Mouse (Mus musculus) mesoderm, embryonic 11.5 days (tissue): Measurements from ENCODE around the gene Baiap3.

Experiments
- DNase-seq: peaks from one replicate; pipeline ENCODE4 v3.0.0-alpha.2; 2012; ENCODE audit warnings: low read depth, low spot score

Baiap3 gene

GRCm38 (mm10) chr17:25256140-25256754 is at the start of gene Baiap3:
Baiap3 (minus strand) TSS chr17:25256364.
- DNase-seq = no peak

- peak; percentile 31 for DNase-seq
Measured at GRCm38 (mm10) chr17:25298094-25298493, 41.9 kb upstream of the Baiap3 start, which contains the start of gene Prss34. Prss34 (plus strand) TSS chr17:25298394.

GRCm38 (mm10) chr17:25294111-25294510 is 37.9 kb upstream of the Baiap3 start:
- DNase-seq = no peak

- DNase-seq = no peak
Measured at GRCm38 (mm10) chr17:25293495-25293894, 37.3 kb upstream of the Baiap3 start.

- DNase-seq = no peak
Measured at GRCm38 (mm10) chr17:25290411-25290810, 34.2 kb upstream of the Baiap3 start.

GRCm38 (mm10) chr17:25288842-25289241 is 32.7 kb upstream of the Baiap3 start:
- peak; percentile 45 for DNase-seq

- peak; percentile 78 for DNase-seq
Measured at GRCm38 (mm10) chr17:25285033-25285432, 28.9 kb upstream of the Baiap3 start.

- DNase-seq = no peak
Measured at GRCm38 (mm10) chr17:25282133-25282532, 26.0 kb upstream of the Baiap3 start.

- DNase-seq = no peak
Measured at GRCm38 (mm10) chr17:25275833-25276232, 19.7 kb upstream of the Baiap3 start.

GRCm38 (mm10) chr17:25274571-25275346 is 18.6 kb upstream of the Baiap3 start, which contains the start of gene Ube2i:
Ube2i (minus strand) TSS chr17:25274622.
- DNase-seq = no peak

- DNase-seq = peak; percentile 98
Measured at GRCm38 (mm10) chr17:25273706-25274501, 17.7 kb upstream of the Baiap3 start.

- DNase-seq = peak; percentile 92
Measured at GRCm38 (mm10) chr17:25272951-25273705, 17.0 kb upstream of the Baiap3 start.

GRCm38 (mm10) chr17:25272326-25272725 is 16.2 kb upstream of the Baiap3 start:
- no peak for DNase-seq

- no peak for DNase-seq
Measured at GRCm38 (mm10) chr17:25270795-25271335, 14.7 kb upstream of the Baiap3 start.

GRCm38 (mm10) chr17:25264453-25264852 is 8.3 kb upstream of the Baiap3 start:
- no peak for DNase-seq

- DNase-seq = no peak
Measured at GRCm38 (mm10) chr17:25257804-25258261, 1.7 kb upstream of the Baiap3 start.

GRCm38 (mm10) chr17:25255110-25255509 is 1.1 kb downstream of the Baiap3 start:
- DNase-seq = no peak

- DNase-seq = no peak
Measured at GRCm38 (mm10) chr17:25253760-25254159, 2.4 kb downstream of the Baiap3 start.

GRCm38 (mm10) chr17:25252643-25253042 is 3.5 kb downstream of the Baiap3 start:
- no peak for DNase-seq

- no peak for DNase-seq
Measured at GRCm38 (mm10) chr17:25250181-25250835, 5.9 kb downstream of the Baiap3 start.
